Mouse (Mus musculus): ENCODE data around the gene Stn1.

Stn1 gene

GRCm38 (mm10) chr19:47507128-47508121 is 29.9 kb downstream of the Stn1 start:
- peak; percentile 62 for DNase-seq

GRCm38 (mm10) chr19:47503625-47504024 is 33.7 kb downstream of the Stn1 start:
- DNase-seq = no peak

GRCm38 (mm10) chr19:47502563-47502962 is 34.7 kb downstream of the Stn1 start:
- no peak for DNase-seq

- DNase-seq = no peak
Observed at GRCm38 (mm10) chr19:47500389-47501011, 36.8 kb downstream of the Stn1 start.

GRCm38 (mm10) chr19:47499841-47500240 is 37.5 kb downstream of the Stn1 start:
- no peak for DNase-seq

- DNase-seq = no peak
Observed at GRCm38 (mm10) chr19:47498942-47499341, 38.4 kb downstream of the Stn1 start.

GRCm38 (mm10) chr19:47497736-47498135 is 39.6 kb downstream of the Stn1 start:
- DNase-seq = no peak

GRCm38 (mm10) chr19:47497313-47497712 is 40.0 kb downstream of the Stn1 start:
- no peak for DNase-seq

GRCm38 (mm10) chr19:47493017-47493997 is 44.0 kb downstream of the Stn1 start:
- DNase-seq = no peak

GRCm38 (mm10) chr19:47492422-47492821 is 44.9 kb downstream of the Stn1 start:
- no peak for DNase-seq

- DNase-seq = no peak
Observed at GRCm38 (mm10) chr19:47491853-47492252, 45.5 kb downstream of the Stn1 start.

GRCm38 (mm10) chr19:47489233-47489632 is 48.1 kb downstream of the Stn1 start:
- no peak for DNase-seq

- DNase-seq = no peak
Observed at GRCm38 (mm10) chr19:47488250-47488649, 49.1 kb downstream of the Stn1 start.

- no peak for DNase-seq
Observed at GRCm38 (mm10) chr19:47487572-47487971, 49.7 kb downstream of the Stn1 start.

GRCm38 (mm10) chr19:47485997-47486566 is 51.2 kb downstream of the Stn1 start:
- DNase-seq = no peak

GRCm38 (mm10) chr19:47484110-47484509 is 53.2 kb downstream of the Stn1 start:
- DNase-seq = no peak

GRCm38 (mm10) chr19:47483346-47483745 is 54.0 kb downstream of the Stn1 start:
- DNase-seq = no peak

- DNase-seq = no peak
Observed at GRCm38 (mm10) chr19:47473453-47473852, 63.9 kb downstream of the Stn1 start.

- no peak for DNase-seq
Observed at GRCm38 (mm10) chr19:47472881-47473400, 64.4 kb downstream of the Stn1 start.

GRCm38 (mm10) chr19:47471808-47472207 is 65.5 kb downstream of the Stn1 start:
- DNase-seq = no peak

GRCm38 (mm10) chr19:47468750-47469149 is 68.6 kb downstream of the Stn1 start:
- DNase-seq = no peak

- no peak for DNase-seq
Observed at GRCm38 (mm10) chr19:47466775-47467174, 70.5 kb downstream of the Stn1 start.

Measured in kidney, adult 18-20 months (tissue).